Mouse (Mus musculus) forebrain, embryonic 13.5 days (tissue): ENCODE measurements around the gene Sgip1. TPM values are rescaled to one million over a fixed set of nuclear protein-coding genes. Genes with fewer than 3 reads are reported as not detected.
A peak's percentile ranks its signal among the peaks of the same experiment; 100 is the strongest.

ENCODE experiments used
- ATAC-seq: fragments of 200-750 bp; cut with Nextera tagmentation; 2 replicates; pipeline ENCODE4 v1.8.0; 2017
- H3K27ac ChIP-seq: fragments of 300-500 bp; sonication (generic); 2 replicates; pipeline ENCODE4 v1.5.1; 2015; ENCODE audit warnings: inconsistent platforms, mild to moderate bottlenecking, moderate library complexity
- H3K27me3 ChIP-seq: fragments of 300-500 bp; sonication (generic); 2 replicates; pipeline ENCODE4 v1.6.1; 2015; ENCODE audit warnings: mild to moderate bottlenecking, inconsistent platforms
- H3K36me3 ChIP-seq: fragments of 300-500 bp; sonication (generic); 2 replicates; pipeline ENCODE4 v1.6.1; 2015; ENCODE audit warnings: mild to moderate bottlenecking, inconsistent platforms; ENCODE audit not compliant: poor library complexity, severe bottlenecking
- H3K4me1 ChIP-seq: fragments of 300-500 bp; sonication (generic); 2 replicates; pipeline ENCODE4 v1.6.1; 2015; ENCODE audit warnings: inconsistent platforms
- H3K4me2 ChIP-seq: fragments of 300-500 bp; sonication (generic); 2 replicates; pipeline ENCODE4 v1.6.1; 2015; ENCODE audit warnings: inconsistent platforms, mild to moderate bottlenecking, moderate library complexity
- H3K4me3 ChIP-seq: fragments of 300-500 bp; sonication (generic); 2 replicates; pipeline ENCODE4 v1.5.1; 2015; ENCODE audit warnings: mild to moderate bottlenecking, inconsistent platforms
- H3K9ac ChIP-seq: fragments of 300-500 bp; sonication (generic); 2 replicates; pipeline ENCODE4 v1.6.1; 2015; ENCODE audit warnings: mild to moderate bottlenecking, inconsistent platforms
- H3K9me3 ChIP-seq: fragments of 300-500 bp; sonication (generic); replicated peaks from 2 replicates; pipeline ENCODE4 v1.6.1; 2016; ENCODE audit warnings: inconsistent platforms
- WGBS: fragments of 180-500 bp; shearing (Covaris S2); methylation state at CpG from one replicate; pipeline ENCODE4 v1.1.7; 2015; 5-methylcytosine and 5-hydroxymethylcytosine counted together
- polyA plus RNA-seq: library from polyadenylated mRNA; unstranded; fragments of >200 nt; fragmentation: Nextera tagmentation; extraction: Ambion mirVana; gene quantifications from 2 replicates; pipeline ENCODE4 v1.2.1, GENCODE M21; 2015

Gene Sgip1
- polyA plus RNA-seq, 1 experiment from 2014 or later, result 37.8 TPM

GRCm38 (mm10) chr4:102783063-102783748, 42.1 kb downstream of the Sgip1 start:
- no peaks in the 10 kb centered on the region for H3K36me3 ChIP-seq
- no peaks in the 10 kb centered on the region for H3K27me3 ChIP-seq
- no peak for ATAC-seq
- H3K4me2 ChIP-seq, result no peak overlapping the region
- H3K4me3 ChIP-seq, result no peak overlapping the region
- H3K9me3 ChIP-seq, result no peaks in the 10 kb centered on the region
- WGBS, result 86% methylated on average over 7 of the region's 7 CpGs
- H3K4me1 ChIP-seq, result no peaks in the 10 kb centered on the region
- no peak overlapping the region for H3K9ac ChIP-seq
- H3K27ac ChIP-seq, result no peak overlapping the region

- no peaks in the 10 kb centered on the region for H3K9me3 ChIP-seq
- H3K27ac ChIP-seq, result no peak overlapping the region
- H3K4me3 ChIP-seq, result no peak overlapping the region
- no peak for ATAC-seq
- H3K36me3 ChIP-seq, result no peaks in the 10 kb centered on the region
- H3K4me2 ChIP-seq, result no peak overlapping the region
- WGBS, result 87% methylated on average over 4 of the region's 4 CpGs
- H3K27me3 ChIP-seq, result no peaks in the 10 kb centered on the region
- no peak overlapping the region for H3K9ac ChIP-seq
- H3K4me1 ChIP-seq, result no peaks in the 10 kb centered on the region
These were observed 44.1 kb downstream of the Sgip1 start for GRCm38 (mm10) chr4:102785158-102785557.

GRCm38 (mm10) chr4:102792100-102792790, 51.1 kb downstream of the Sgip1 start:
- no peaks in the 10 kb centered on the region for H3K27me3 ChIP-seq
- H3K36me3 ChIP-seq, result no peaks in the 10 kb centered on the region
- peaks cover 10% of the 10 kb centered on the region; the same call in 1 of the 2 replicates for H3K4me1 ChIP-seq
- H3K27ac ChIP-seq, result no peak overlapping the region
- 85% methylated on average over 7 of the region's 8 CpGs for WGBS
- H3K4me2 ChIP-seq, result no peak overlapping the region
- H3K4me3 ChIP-seq, result no peak overlapping the region
- no peak for ATAC-seq
- H3K9ac ChIP-seq, result no peak overlapping the region
- no peaks in the 10 kb centered on the region for H3K9me3 ChIP-seq

- Histone ChIP-seq H3K4me1 (0 out of 2 replicates have a peak, but pooled peaks cover 10% of the 10 kb centered on the region), H3K36me3 (no peaks in the 10 kb centered on the region), H3K9me3 (no peaks in the 10 kb centered on the region), H3K27me3 (no peaks in the 10 kb centered on the region), H3K9ac (no peak overlapping the region), H3K27ac (no peak overlapping the region), H3K4me2 (no peak overlapping the region), H3K4me3 (no peak overlapping the region)
- ATAC-seq, result no peak
- WGBS, result 67% methylated on average over 1 of the region's 1 CpGs
These were observed 60.4 kb downstream of the Sgip1 start for GRCm38 (mm10) chr4:102801471-102801870.

- Histone ChIP-seq H3K4me3 (no peak overlapping the region), H3K9ac (no peak overlapping the region), H3K4me2 (no peak overlapping the region), H3K36me3 (no peaks in the 10 kb centered on the region), H3K4me1 (0 out of 2 replicates have a peak, but pooled peaks cover 10% of the 10 kb centered on the region), H3K27me3 (no peaks in the 10 kb centered on the region), H3K9me3 (no peaks in the 10 kb centered on the region), H3K27ac (no peak overlapping the region)
- 90% methylated on average over 4 of the region's 4 CpGs for WGBS
- ATAC-seq, result no peak
These were observed 60.8 kb downstream of the Sgip1 start for GRCm38 (mm10) chr4:102801936-102802335.

GRCm38 (mm10) chr4:102804611-102805010, 63.5 kb downstream of the Sgip1 start:
- Histone ChIP-seq H3K36me3 (no peaks in the 10 kb centered on the region), H3K9me3 (no peaks in the 10 kb centered on the region), H3K4me2 (no peak overlapping the region), H3K27me3 (no peaks in the 10 kb centered on the region), H3K4me1 (0 out of 2 replicates have a peak, but pooled peaks cover 10% of the 10 kb centered on the region), H3K27ac (no peak overlapping the region), H3K9ac (no peak overlapping the region), H3K4me3 (no peak overlapping the region)
- WGBS, result 56% methylated on average over 5 of the region's 5 CpGs
- peak; percentile 92 for ATAC-seq

GRCm38 (mm10) chr4:102806987-102807386, 65.9 kb downstream of the Sgip1 start:
- Histone ChIP-seq H3K9ac (no peak overlapping the region), H3K4me3 (no peak overlapping the region), H3K9me3 (no peaks in the 10 kb centered on the region), H3K4me2 (no peak overlapping the region), H3K27ac (no peak overlapping the region), H3K36me3 (no peaks in the 10 kb centered on the region), H3K27me3 (no peaks in the 10 kb centered on the region), H3K4me1 (0 out of 2 replicates have a peak, but pooled peaks cover 10% of the 10 kb centered on the region)
- no peak for ATAC-seq
- 92% methylated on average over 3 of the region's 3 CpGs for WGBS

- H3K27ac ChIP-seq, result no peak overlapping the region
- H3K9me3 ChIP-seq, result no peaks in the 10 kb centered on the region
- no peaks in the 10 kb centered on the region for H3K36me3 ChIP-seq
- no peak for ATAC-seq
- 0 out of 2 replicates have a peak, but pooled peaks cover 10% of the 10 kb centered on the region for H3K4me1 ChIP-seq
- no peak overlapping the region for H3K4me2 ChIP-seq
- no peak overlapping the region for H3K9ac ChIP-seq
- no peaks in the 10 kb centered on the region for H3K27me3 ChIP-seq
- H3K4me3 ChIP-seq, result no peak overlapping the region
These were observed 67.2 kb downstream of the Sgip1 start for GRCm38 (mm10) chr4:102808258-102808657.

GRCm38 (mm10) chr4:102809296-102809695, 68.2 kb downstream of the Sgip1 start:
- Histone ChIP-seq H3K9ac (no peak overlapping the region), H3K4me3 (no peak overlapping the region), H3K9me3 (no peaks in the 10 kb centered on the region), H3K4me2 (no peak overlapping the region), H3K36me3 (no peaks in the 10 kb centered on the region), H3K27me3 (no peaks in the 10 kb centered on the region), H3K27ac (no peak overlapping the region), H3K4me1 (0 out of 2 replicates have a peak, but pooled peaks cover 7% of the 10 kb centered on the region)
- WGBS, result 79% methylated on average over 4 of the region's 4 CpGs
- no peak for ATAC-seq

GRCm38 (mm10) chr4:102810277-102810676, 69.2 kb downstream of the Sgip1 start:
- no peak overlapping the region for H3K4me3 ChIP-seq
- no peaks in the 10 kb centered on the region for H3K27me3 ChIP-seq
- no peak overlapping the region for H3K9ac ChIP-seq
- no peak overlapping the region for H3K27ac ChIP-seq
- no peaks in the 10 kb centered on the region for H3K9me3 ChIP-seq
- no peaks in the 10 kb centered on the region for H3K36me3 ChIP-seq
- ATAC-seq, result no peak
- no peaks in the 10 kb centered on the region for H3K4me1 ChIP-seq
- WGBS, result 92% methylated on average over 1 of the region's 1 CpGs
- H3K4me2 ChIP-seq, result no peak overlapping the region

GRCm38 (mm10) chr4:102811007-102811805, 70.1 kb downstream of the Sgip1 start:
- Histone ChIP-seq H3K4me2 (no peak overlapping the region), H3K4me3 (no peak overlapping the region), H3K9ac (no peak overlapping the region), H3K9me3 (no peaks in the 10 kb centered on the region), H3K4me1 (no peaks in the 10 kb centered on the region), H3K27ac (no peak overlapping the region), H3K27me3 (no peaks in the 10 kb centered on the region), H3K36me3 (no peaks in the 10 kb centered on the region)
- 64% methylated on average over 9 of the region's 9 CpGs for WGBS
- no peak for ATAC-seq

GRCm38 (mm10) chr4:102813346-102813745, 72.2 kb downstream of the Sgip1 start:
- Histone ChIP-seq H3K4me1 (no peaks in the 10 kb centered on the region), H3K9ac (no peak overlapping the region), H3K4me3 (no peak overlapping the region), H3K4me2 (no peak overlapping the region), H3K27ac (no peak overlapping the region), H3K36me3 (no peaks in the 10 kb centered on the region), H3K9me3 (no peaks in the 10 kb centered on the region), H3K27me3 (no peaks in the 10 kb centered on the region)
- 88% methylated on average over 8 of the region's 8 CpGs for WGBS
- no peak for ATAC-seq
